Mouse (Mus musculus) MEL (cell line): Measurements from ENCODE around the gene Cdk14.

ENCODE experiments used
- CTCF ChIP-seq, 3 experiments: IDR thresholded peaks in 2 of 3; conservative IDR thresholded peaks in 1 of 3; 2 replicates each; pipeline ENCODE4 v1.5.1; 2011 to 2012; ENCODE audit warnings: low read length in 3 of 3, low read depth in 2 of 3, mild to moderate bottlenecking in 2 of 3, improper control_type of control experiment in 1 of 3, inconsistent platforms in 1 of 3, mixed read lengths in 1 of 3, moderate library complexity in 1 of 3; ENCODE audit not compliant: control insufficient read depth in 1 of 3, insufficient read depth in 1 of 3, poor library complexity in 1 of 3, severe bottlenecking in 1 of 3
- EP300 ChIP-seq, 2 experiments: IDR thresholded peaks; 2 replicates each; pipeline ENCODE4 v1.6.1; 2011; ENCODE audit warnings: improper control_type of control experiment in 2 of 2, low read length in 2 of 2, low read depth in 1 of 2, mild to moderate bottlenecking in 1 of 2
- MYB ChIP-seq: IDR thresholded peaks from 2 replicates; pipeline ENCODE4 v1.6.1; 2011; ENCODE audit warnings: mild to moderate bottlenecking, low read depth, low read length, improper control_type of control experiment

DNA sequence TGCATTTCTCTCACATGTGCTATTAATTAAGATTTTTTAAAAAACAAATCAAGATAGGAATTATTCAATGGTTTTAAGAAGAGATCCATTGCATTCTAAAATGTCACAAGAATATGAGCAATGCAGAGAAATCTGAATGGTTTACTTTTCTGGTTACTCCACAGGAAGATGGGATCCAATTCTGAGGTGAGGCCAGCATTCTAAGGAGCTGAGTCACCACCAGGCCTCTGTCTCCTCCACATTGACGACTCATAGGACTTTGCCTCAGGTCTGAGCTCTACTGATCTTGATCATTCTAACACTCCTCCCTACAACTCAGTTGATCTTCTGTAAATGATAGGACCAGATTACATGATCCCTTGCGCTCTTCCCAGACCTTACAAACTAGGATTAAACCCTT lies 239.4 kb downstream of the Cdk14 start:
- TF ChIP-seq EP300 (IDR thresholded peaks at IDR 0.05; ENCODE audit: low read depth in 1 of 2, low read length in 2 of 2): no peak
- no peak for TF ChIP-seq MYB
- TF ChIP-seq CTCF (IDR thresholded peaks at IDR 0.05 in 2 of 3, conservative IDR thresholded peaks at IDR 0.05 in 1 of 3; ENCODE audit: control insufficient read depth in 1 of 3, insufficient read depth in 1 of 3, low read depth in 2 of 3, low read length in 3 of 3, poor library complexity in 1 of 3, severe bottlenecking in 1 of 3): no peak
